Mouse (Mus musculus): ENCODE results near the gene Ptprr.

- TF ChIP-seq CTCF (IDR thresholded peaks at IDR 0.05; ENCODE audit: insufficient read depth, low read depth, low read length) (no peak), POLR2A (IDR thresholded peaks at IDR 0.05; ENCODE audit: insufficient read depth, low read depth, low read length) (no peak)
These were observed 283.2 kb downstream of the Ptprr start for GRCm38 (mm10) chr10:116301258-116301657.
